Mouse (Mus musculus) MEL (cell line): ENCODE data around the gene Ap1g1.

Experiments used
- CHD1 ChIP-seq: IDR thresholded peaks from 2 replicates; pipeline ENCODE4 v1.6.1; 2012; ENCODE audit warnings: low read depth, mild to moderate bottlenecking, inconsistent platforms, low read length, improper control_type of control experiment
- CTCF ChIP-seq, 3 experiments: IDR thresholded peaks in 2 of 3; conservative IDR thresholded peaks in 1 of 3; 2 replicates each; pipeline ENCODE4 v1.5.1; 2011 to 2012; ENCODE audit warnings: low read length in 3 of 3, low read depth in 2 of 3, mild to moderate bottlenecking in 2 of 3, improper control_type of control experiment in 1 of 3, inconsistent platforms in 1 of 3, mixed read lengths in 1 of 3, moderate library complexity in 1 of 3; ENCODE audit not compliant: control insufficient read depth in 1 of 3, insufficient read depth in 1 of 3, poor library complexity in 1 of 3, severe bottlenecking in 1 of 3
- E2F4 ChIP-seq: IDR thresholded peaks from 2 replicates; pipeline ENCODE4 v1.6.1; 2011; ENCODE audit warnings: low read depth, low read length, improper control_type of control experiment, borderline replicate concordance
- GATA1 ChIP-seq: IDR thresholded peaks from 2 replicates; pipeline ENCODE4 v1.6.1; 2011; ENCODE audit warnings: low read depth, low read length, improper control_type of control experiment
- MAZ ChIP-seq: IDR thresholded peaks from 2 replicates; pipeline ENCODE4 v1.6.1; 2012; ENCODE audit warnings: low read depth, mild to moderate bottlenecking, inconsistent platforms, low read length, improper control_type of control experiment
- POLR2A ChIP-seq, 2 experiments: IDR thresholded peaks; 2 replicates each; pipeline ENCODE4 v1.6.1; 2011 to 2012; ENCODE audit warnings: low read length in 2 of 2, mild to moderate bottlenecking in 2 of 2, control low read depth in 1 of 2, improper control_type of control experiment in 1 of 2, low read depth in 1 of 2, moderate library complexity in 1 of 2; ENCODE audit not compliant: control insufficient read depth in 1 of 2, insufficient read depth in 1 of 2, poor library complexity in 1 of 2
- TCF12 ChIP-seq: IDR thresholded peaks from 2 replicates; pipeline ENCODE4 v1.6.1; 2014; ENCODE audit warnings: low read depth, mild to moderate bottlenecking, inconsistent platforms, low read length, improper control_type of control experiment, moderate library complexity
- ZKSCAN1 ChIP-seq: IDR thresholded peaks from 2 replicates; pipeline ENCODE4 v1.6.1; 2012; ENCODE audit warnings: low read depth, mild to moderate bottlenecking, inconsistent platforms, low read length, improper control_type of control experiment, moderate library complexity

DNA sequence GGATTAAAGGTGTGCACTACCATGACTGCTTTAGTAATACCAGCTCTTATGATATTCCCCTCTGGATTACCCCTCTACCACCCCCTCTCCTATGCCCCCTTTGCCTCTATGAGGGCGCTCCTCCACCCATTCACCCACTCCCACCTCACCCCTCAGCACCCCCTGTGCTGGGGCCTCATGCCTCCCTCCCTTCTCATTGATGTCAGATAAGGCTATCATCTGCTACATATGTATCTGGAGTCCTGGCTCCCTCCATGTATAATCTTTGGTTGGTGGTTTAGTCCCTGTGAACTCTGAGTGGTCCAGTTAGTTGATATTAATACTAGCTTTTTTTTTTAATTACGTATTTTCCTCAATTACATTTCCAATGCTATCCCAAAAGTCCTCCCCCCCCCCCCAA is 61.5 kb downstream of the Ap1g1 start:
- TF ChIP-seq POLR2A (IDR thresholded peaks at IDR 0.05; ENCODE audit: control insufficient read depth in 1 of 2, insufficient read depth in 1 of 2, low read depth in 1 of 2, low read length in 2 of 2, poor library complexity in 1 of 2) (no peak), ZKSCAN1 (no peak), CTCF (IDR thresholded peaks at IDR 0.05 in 2 of 3, conservative IDR thresholded peaks at IDR 0.05 in 1 of 3; ENCODE audit: control insufficient read depth in 1 of 3, insufficient read depth in 1 of 3, low read depth in 2 of 3, low read length in 3 of 3, poor library complexity in 1 of 3, severe bottlenecking in 1 of 3) (no peak), CHD1 (no peak), TCF12 (peak; percentile 17; the same call in 1 of the 2 replicates), E2F4 (no peak), MAZ (no peak), GATA1 (no peak)
